Mouse (Mus musculus) limb, embryonic 14.5 days (tissue): ENCODE data around the gene Trpv2. TPM values are rescaled to one million over a fixed set of nuclear protein-coding genes. Genes with fewer than 3 reads are reported as not detected.
A peak's percentile ranks its signal among the peaks of the same experiment; 100 is the strongest.

Experiments used
- ATAC-seq: fragments of 200-750 bp; cut with Nextera tagmentation; 2 replicates; pipeline ENCODE4 v1.8.0; 2017; ENCODE audit warnings: low read depth, moderate number of reproducible peaks, moderate TSS enrichment; ENCODE audit not compliant: low FRiP score
- DNase-seq: peaks from one replicate; pipeline ENCODE4 v3.0.0-alpha.2; 2015; ENCODE audit warnings: low spot score
- H3K27ac ChIP-seq: fragments of 300-500 bp; sonication (generic); replicated peaks from 2 replicates; pipeline ENCODE4 v1.5.1; 2014; ENCODE audit warnings: low read depth, mild to moderate bottlenecking, low read length, moderate library complexity, mixed read lengths
- H3K27me3 ChIP-seq: fragments of 300-500 bp; sonication (generic); 2 replicates; pipeline ENCODE4 v1.6.1; 2014; ENCODE audit warnings: low read length, mixed read lengths; ENCODE audit not compliant: control insufficient read depth, insufficient read depth
- H3K36me3 ChIP-seq: fragments of 300-500 bp; sonication (generic); 2 replicates; pipeline ENCODE4 v1.6.1; 2014; ENCODE audit warnings: mild to moderate bottlenecking, low read length, moderate library complexity, mixed read lengths; ENCODE audit not compliant: control insufficient read depth, insufficient read depth
- H3K4me1 ChIP-seq: fragments of 300-500 bp; sonication (generic); 2 replicates; pipeline ENCODE4 v1.6.1; 2014; ENCODE audit warnings: antibody characterized with exemption, low read length, mixed read lengths; ENCODE audit not compliant: control insufficient read depth, insufficient read depth
- H3K4me2 ChIP-seq: fragments of 300-500 bp; sonication (generic); replicated peaks from 2 replicates; pipeline ENCODE4 v1.6.1; 2014; ENCODE audit warnings: low read depth, mild to moderate bottlenecking, low read length, moderate library complexity; ENCODE audit not compliant: severe bottlenecking
- H3K4me3 ChIP-seq: fragments of 300-500 bp; sonication (generic); replicated peaks from 2 replicates; pipeline ENCODE4 v1.5.1; 2014; ENCODE audit warnings: low read length
- H3K9ac ChIP-seq: fragments of 300-500 bp; sonication (generic); 2 replicates; pipeline ENCODE4 v1.6.1; 2014; ENCODE audit warnings: mild to moderate bottlenecking, low read depth, low read length, moderate library complexity; ENCODE audit not compliant: severe bottlenecking
- H3K9me3 ChIP-seq: fragments of 300-500 bp; sonication (generic); 2 replicates; pipeline ENCODE4 v1.6.1; 2016; ENCODE audit warnings: low read length; ENCODE audit not compliant: control insufficient read depth
- POLR2A ChIP-seq: fragments of 200-500 bp; IDR thresholded peaks from 2 replicates; pipeline ENCODE4 v1.8.0; 2012; ENCODE audit warnings: inconsistent platforms, mild to moderate bottlenecking, moderate library complexity, borderline replicate concordance; ENCODE audit not compliant: insufficient read depth, insufficient read length; ENCODE audit errors: extremely low read depth
- WGBS: fragments of 180-500 bp; shearing (Covaris S2); extraction: QIAGEN DNeasy Blood & Tissue Kit; methylation state at CpG from one replicate; pipeline ENCODE4 v1.1.7; 2014; 5-methylcytosine and 5-hydroxymethylcytosine counted together
- polyA plus RNA-seq, 2 experiments: library from polyadenylated mRNA; depleted of rRNA in 1 of 2; stranded (reverse) in 1 of 2; unstranded in 1 of 2; fragments of >200 nt; fragmentation: Nextera tagmentation in 1 of 2; extraction: Ambion mirVana in 1 of 2; gene quantifications; 2 replicates each; pipeline versions ENCODE4 v1.2.1 to v1.2.3; 2012 to 2014

The Trpv2 gene
- polyA plus RNA-seq, 2 experiments: 2.7 to 2.9 TPM

- no peak for ATAC-seq
- no peak for TF ChIP-seq POLR2A
- no peak overlapping the region for H3K4me2 ChIP-seq
- H3K4me1 ChIP-seq: peaks cover 27% of the 10 kb centered on the region
- no peaks in the 10 kb centered on the region for H3K27me3 ChIP-seq
- no peak overlapping the region for H3K27ac ChIP-seq
- H3K9me3 ChIP-seq: no peaks in the 10 kb centered on the region
- DNase-seq: no peak
- WGBS: 71% methylated on average over 4 of the region's 4 CpGs
- peaks cover 20% of the 10 kb centered on the region for H3K36me3 ChIP-seq
- H3K9ac ChIP-seq: no peak overlapping the region
- no peak overlapping the region for H3K4me3 ChIP-seq
Measured at GRCm38 (mm10) chr11:62621586-62622283, 47.4 kb downstream of the Trpv2 start.

- Histone ChIP-seq H3K9me3 (no peaks in the 10 kb centered on the region), H3K4me3 (no peak overlapping the region), H3K36me3 (peaks cover 15% of the 10 kb centered on the region), H3K9ac (no peak overlapping the region), H3K4me2 (no peak overlapping the region), H3K27me3 (no peaks in the 10 kb centered on the region), H3K4me1 (peaks cover 28% of the 10 kb centered on the region), H3K27ac (no peak overlapping the region)
- no peak for TF ChIP-seq POLR2A
- DNase-seq (no peak), ATAC-seq (no peak)
- 49% methylated on average over 4 of the region's 4 CpGs for WGBS
Measured at GRCm38 (mm10) chr11:62622850-62623249, 48.6 kb downstream of the Trpv2 start.

- Histone ChIP-seq H3K4me1 (peaks cover 46% of the 10 kb centered on the region), H3K27ac (peak overlapping the region; percentile 67), H3K27me3 (no peaks in the 10 kb centered on the region), H3K9ac (0 out of 2 replicates have a peak overlapping the region, but pooled peaks have one; percentile 12), H3K4me2 (no peak overlapping the region), H3K4me3 (no peak overlapping the region), H3K9me3 (no peaks in the 10 kb centered on the region), H3K36me3 (peaks cover 8% of the 10 kb centered on the region)
- TF ChIP-seq POLR2A: no peak
- DNase-seq (peak; percentile 33), ATAC-seq (peak; percentile 63)
- WGBS: 20% methylated on average over 10 of the region's 10 CpGs
Measured at GRCm38 (mm10) chr11:62624341-62625291, 50.3 kb downstream of the Trpv2 start.

- Histone ChIP-seq H3K9ac (peak overlapping the region; percentile 25; the same call in 1 of the 2 replicates), H3K27me3 (no peaks in the 10 kb centered on the region), H3K36me3 (no peaks in the 10 kb centered on the region), H3K4me3 (no peak overlapping the region), H3K4me2 (no peak overlapping the region; the same call in 1 of the 2 replicates), H3K4me1 (peaks cover 39% of the 10 kb centered on the region), H3K27ac (0 out of 2 replicates have a peak overlapping the region, but pooled peaks have one; percentile 14), H3K9me3 (no peaks in the 10 kb centered on the region)
- DNase-seq (no peak), ATAC-seq (no peak)
- 2% methylated on average over 9 of the region's 9 CpGs for WGBS
- no peak for TF ChIP-seq POLR2A
Measured at GRCm38 (mm10) chr11:62629352-62630224, 55.3 kb downstream of the Trpv2 start.
